Mouse (Mus musculus): ENCODE data around the gene Catsperd. TPM values are rescaled to one million over a fixed set of nuclear protein-coding genes. Genes with fewer than 3 reads are reported as not detected.

Gene Catsperd
- polyA plus RNA-seq (2012; rRNA removed; ENCODE audit: low replicate concordance), result 0.10 and 0.91 TPM in 2 replicates

GRCm38 (mm10) chr17:56627530-56628277 is at the start of gene Catsperd:
Catsperd (plus strand) TSS chr17:56628143.

DNA sequence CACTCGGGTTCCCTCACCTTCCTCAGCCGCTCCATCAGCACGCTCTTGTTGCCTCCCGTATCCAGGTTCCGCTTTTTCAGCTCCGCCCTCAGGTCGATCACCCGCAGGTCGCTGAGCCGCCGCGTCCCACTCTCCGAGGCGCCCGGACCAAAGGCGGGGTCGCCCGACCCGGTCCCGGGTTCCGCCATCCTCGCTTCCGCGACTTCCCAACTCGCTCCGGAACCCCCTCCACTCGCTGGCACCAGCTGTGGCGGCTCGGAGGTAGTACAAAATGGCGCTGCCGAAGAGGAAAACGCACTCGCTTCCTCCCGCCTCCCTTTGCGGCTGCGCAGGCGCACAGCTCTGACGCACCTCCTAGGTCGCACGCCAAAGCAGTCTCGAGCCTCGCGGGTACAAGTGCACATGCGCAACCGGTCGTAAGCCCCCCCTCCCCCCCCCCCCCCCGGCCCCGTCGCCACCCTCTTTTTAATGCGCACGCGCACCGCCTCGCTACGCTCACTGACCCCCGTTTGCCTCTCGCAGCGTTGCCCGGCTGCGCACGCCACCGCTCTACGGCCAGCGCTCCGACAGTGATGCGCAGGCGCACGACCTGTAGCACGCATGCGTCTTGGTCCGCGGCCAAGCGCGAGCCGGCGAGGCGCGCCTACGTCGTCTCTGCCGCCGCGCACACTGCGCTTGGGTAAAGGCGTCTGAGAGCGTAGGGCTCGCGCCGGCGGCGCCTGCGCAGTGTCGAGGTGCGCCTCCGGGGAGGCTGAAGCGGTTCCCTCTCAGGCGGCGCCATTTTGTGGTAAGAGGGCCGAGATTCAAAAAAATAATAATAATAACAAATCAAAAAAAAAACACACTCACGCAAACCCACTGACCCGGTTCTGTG is 43.4 kb upstream of the Catsperd start, which contains the start of the genes Safb2 and Safb:
Gene Safb2 (minus strand): TSS at position 329 of the 874 bp plus-strand sequence.
Gene Safb (plus strand): TSS at position 569 of the 874 bp plus-strand sequence.

DNA sequence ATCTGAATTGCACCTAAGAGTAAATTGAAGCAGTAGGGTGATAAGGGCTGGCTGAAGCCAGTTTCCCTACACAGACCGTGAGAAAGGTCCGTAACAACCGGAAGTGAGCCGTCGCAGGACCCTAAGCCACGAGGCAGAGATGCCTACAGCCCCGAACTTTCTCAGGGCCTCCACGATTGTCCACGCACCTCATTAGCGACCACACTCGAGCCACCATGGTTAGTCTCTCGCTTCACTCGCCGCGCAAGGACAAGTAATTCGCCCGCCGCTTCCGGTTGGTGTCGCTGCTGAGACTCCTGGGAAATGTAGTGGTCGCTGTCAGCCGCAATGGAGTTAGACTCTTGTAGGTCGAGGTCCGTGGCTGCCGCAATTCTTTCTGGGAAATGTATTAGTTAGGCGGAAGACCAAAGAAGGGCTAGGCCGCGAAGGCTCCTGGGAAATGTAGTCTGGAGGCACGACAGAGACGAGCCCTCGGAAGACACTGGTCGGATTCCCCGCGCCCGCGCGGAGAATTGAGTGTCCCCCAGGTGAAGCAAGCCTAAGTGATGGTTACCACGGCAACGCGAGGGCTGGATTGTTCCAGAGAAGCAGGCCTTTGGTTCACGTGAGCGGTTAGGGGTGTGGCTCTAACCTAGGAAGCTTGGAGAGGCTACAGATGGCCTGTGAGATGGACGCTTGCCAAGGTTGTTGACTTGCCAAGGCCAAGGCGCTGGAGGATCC is 18.3 kb upstream of the Catsperd start, which contains the start of gene 2410015M20Rik:
Gene 2410015M20Rik (minus strand): TSS at position 320 of the 720 bp plus-strand sequence.

DNA sequence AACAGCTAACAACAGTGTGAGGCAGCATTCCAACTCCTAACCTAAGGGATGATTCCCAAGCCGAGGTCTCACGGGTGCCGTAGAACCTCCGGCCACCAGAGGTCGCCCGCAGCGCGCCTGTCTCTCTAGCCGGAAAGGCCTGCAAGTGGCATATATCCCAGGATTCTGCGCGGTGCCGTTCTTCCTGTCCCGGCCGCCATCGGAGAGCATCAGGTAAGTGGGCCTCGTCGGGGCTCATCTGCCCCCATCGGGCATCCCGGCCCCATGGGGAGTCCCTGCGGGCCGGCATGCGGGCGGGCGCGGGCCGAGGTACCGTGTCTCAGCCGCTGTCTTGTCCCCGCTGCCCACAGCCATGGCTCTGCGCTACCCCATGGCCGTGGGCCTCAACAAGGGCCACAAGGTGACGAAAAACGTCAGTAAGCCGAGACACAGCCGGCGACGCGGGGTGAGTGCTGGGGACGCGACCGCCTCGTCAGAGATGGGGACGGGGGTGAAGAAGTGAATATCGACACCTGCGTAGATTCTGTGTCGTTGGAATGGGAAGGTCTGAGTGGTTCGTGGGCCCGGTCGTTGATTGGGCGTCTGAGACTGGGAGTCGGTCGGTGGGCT is 14.6 kb upstream of the Catsperd start, which contains the start of gene Rpl36:
Gene Rpl36 (plus strand): TSS at position 181 of the 609 bp plus-strand sequence.

DNA sequence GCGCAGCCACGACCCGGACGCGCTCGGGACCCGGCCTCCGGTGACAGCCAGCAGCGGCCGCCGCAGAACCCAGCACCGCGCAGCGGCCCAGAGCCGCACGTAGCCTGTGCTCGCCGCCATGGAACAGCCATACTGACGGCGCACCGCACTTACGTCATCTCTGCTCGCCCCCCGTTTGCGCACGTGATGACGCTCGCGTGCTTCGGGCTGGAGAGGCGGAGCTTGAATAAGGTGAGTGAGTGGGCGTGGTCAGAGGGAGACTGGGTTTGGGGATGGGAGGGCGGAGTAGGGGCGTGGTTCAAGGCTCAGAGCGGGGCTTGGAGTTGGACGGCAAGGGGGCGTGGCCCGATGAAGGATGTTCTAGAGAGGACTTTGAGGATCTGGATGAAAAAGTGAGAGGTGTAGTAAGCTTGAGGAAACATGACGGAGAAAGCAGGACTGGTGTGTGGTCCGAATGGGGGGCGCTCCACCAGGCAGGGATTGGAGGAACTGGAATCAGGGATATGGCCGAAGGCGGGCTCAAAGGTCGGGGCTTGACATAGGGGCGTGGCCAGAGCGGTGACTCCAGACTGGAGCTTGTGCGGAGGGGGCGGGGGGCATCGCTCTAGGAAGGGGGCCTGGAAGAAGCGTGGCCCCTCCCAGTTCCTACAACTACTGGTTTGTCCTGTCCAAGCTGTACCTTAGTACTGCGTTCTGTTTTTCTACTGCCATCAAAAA is 1.0 kb upstream of the Catsperd start, which contains the start of gene Lonp1:
Gene Lonp1 (minus strand): TSS at position 134 of the 717 bp plus-strand sequence.

GRCm38 (mm10) chr17:56672941-56673646 is 45.2 kb downstream of the Catsperd start, which contains the start of gene Ranbp3:
Ranbp3 (plus strand) TSS chr17:56673294.

Other genes with a start within 250 kb of the Catsperd start
- 129 and 403 TPM in 2 replicates for gene Ptprs, start 151.7 kb upstream of the Catsperd start, polyA plus RNA-seq (2012; rRNA removed; ENCODE audit: low replicate concordance)
- gene Znrf4, start 115.7 kb upstream of the Catsperd start, polyA plus RNA-seq (2012; rRNA removed; ENCODE audit: low replicate concordance), result not detected in 2 replicates
- gene Gm20219, start 73.8 kb upstream of the Catsperd start, polyA plus RNA-seq (2012; rRNA removed; ENCODE audit: low replicate concordance), result 1.7 and 11.7 TPM in 2 replicates
- gene Safb2, start 43.6 kb upstream of the Catsperd start, polyA plus RNA-seq (2012; rRNA removed; ENCODE audit: low replicate concordance), result 49.3 and 95.5 TPM in 2 replicates
- 47.6 and 135 TPM in 2 replicates for gene Safb, start 43.3 kb upstream of the Catsperd start, polyA plus RNA-seq (2012; rRNA removed; ENCODE audit: low replicate concordance)
- 212 and 312 TPM in 2 replicates for gene 2410015M20Rik, start 18.4 kb upstream of the Catsperd start, polyA plus RNA-seq (2012; rRNA removed; ENCODE audit: low replicate concordance)
- 1,682 and 2,676 TPM in 2 replicates for gene Rpl36, start 14.7 kb upstream of the Catsperd start, polyA plus RNA-seq (2012; rRNA removed; ENCODE audit: low replicate concordance)
- 89.6 and 94.0 TPM in 2 replicates for gene Lonp1, start 1.3 kb upstream of the Catsperd start, polyA plus RNA-seq (2012; rRNA removed; ENCODE audit: low replicate concordance)
- gene Ranbp3, start 45.2 kb downstream of the Catsperd start, polyA plus RNA-seq (2012; rRNA removed; ENCODE audit: low replicate concordance), result 65.2 and 115 TPM in 2 replicates
- 611 and 638 TPM in 2 replicates for gene Ndufa11, start 89.6 kb downstream of the Catsperd start, polyA plus RNA-seq (2012; rRNA removed; ENCODE audit: low replicate concordance)
- gene Vmac, start 89.9 kb downstream of the Catsperd start, polyA plus RNA-seq (2012; rRNA removed; ENCODE audit: low replicate concordance), result 26.0 and 39.8 TPM in 2 replicates
- 2.3 and 32.0 TPM in 2 replicates for gene Nrtn, start 129.4 kb downstream of the Catsperd start, polyA plus RNA-seq (2012; rRNA removed; ENCODE audit: low replicate concordance)
- gene Dus3l, start 136.6 kb downstream of the Catsperd start, polyA plus RNA-seq (2012; rRNA removed; ENCODE audit: low replicate concordance), result 49.9 and 90.2 TPM in 2 replicates
- gene Prr22, start 142.1 kb downstream of the Catsperd start, polyA plus RNA-seq (2012; rRNA removed; ENCODE audit: low replicate concordance), result 0.83 and 2.1 TPM in 2 replicates
- 13.1 and 38.2 TPM in 2 replicates for gene Rfx2, start 202.9 kb downstream of the Catsperd start, polyA plus RNA-seq (2012; rRNA removed; ENCODE audit: low replicate concordance)
- not detected in 2 replicates for gene Acsbg2, start 246.3 kb downstream of the Catsperd start, polyA plus RNA-seq (2012; rRNA removed; ENCODE audit: low replicate concordance)
- gene 1700061G19Rik, start 247.3 kb downstream of the Catsperd start, polyA plus RNA-seq (2012; rRNA removed; ENCODE audit: low replicate concordance), result 0.09 and 0.19 TPM in 2 replicates